Comparison of ENCODE assay signal across 1 mouse cellular context in the genomic region with DNA sequence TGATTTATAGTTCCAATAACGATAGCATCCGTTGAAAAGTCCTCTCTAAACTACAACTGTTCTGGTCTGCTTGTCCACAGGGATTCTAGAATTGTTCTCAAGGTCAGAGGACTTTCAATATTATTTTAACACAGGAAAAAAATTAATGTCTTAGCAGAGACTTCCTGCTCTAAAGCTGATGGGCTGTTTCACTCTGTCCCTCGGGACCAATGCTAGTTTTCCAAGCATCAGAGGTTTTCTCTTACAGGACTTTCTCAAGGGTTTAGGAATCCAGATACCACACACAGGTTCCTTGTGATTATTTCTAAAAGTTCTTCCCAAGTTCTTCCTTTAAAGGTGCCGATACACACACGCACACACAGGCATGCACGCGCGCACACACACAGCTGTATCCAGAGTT.
TF ChIP-seq lines count a peak whose summit lies in the region.

No protein-coding gene starts in this region.

TF ChIP-seq in CH12.LX, 34 proteins besides CTCF, POLR2A, EP300 and RAD21 (continued from another document):
- TF ChIP-seq MEF2A (IDR thresholded peaks at IDR 0.05; ENCODE audit: borderline replicate concordance, low read depth, low read length) (no peak), ELF1 (IDR thresholded peaks at IDR 0.05; ENCODE audit: low read depth, low read length) (no peak), CHD1 (IDR thresholded peaks at IDR 0.05; ENCODE audit: low read depth, low read length) (no peak), ZKSCAN1 (IDR thresholded peaks at IDR 0.05; ENCODE audit: borderline replicate concordance, low read depth, low read length) (no peak), E2F4 (IDR thresholded peaks at IDR 0.05; ENCODE audit: insufficient replicate concordance, low read depth, low read length) (no peak)
TF ChIP-seq in CH12.LX: peak in this region for 0.
